Mouse (Mus musculus): ENCODE data around the gene Met.

Met gene

DNA sequence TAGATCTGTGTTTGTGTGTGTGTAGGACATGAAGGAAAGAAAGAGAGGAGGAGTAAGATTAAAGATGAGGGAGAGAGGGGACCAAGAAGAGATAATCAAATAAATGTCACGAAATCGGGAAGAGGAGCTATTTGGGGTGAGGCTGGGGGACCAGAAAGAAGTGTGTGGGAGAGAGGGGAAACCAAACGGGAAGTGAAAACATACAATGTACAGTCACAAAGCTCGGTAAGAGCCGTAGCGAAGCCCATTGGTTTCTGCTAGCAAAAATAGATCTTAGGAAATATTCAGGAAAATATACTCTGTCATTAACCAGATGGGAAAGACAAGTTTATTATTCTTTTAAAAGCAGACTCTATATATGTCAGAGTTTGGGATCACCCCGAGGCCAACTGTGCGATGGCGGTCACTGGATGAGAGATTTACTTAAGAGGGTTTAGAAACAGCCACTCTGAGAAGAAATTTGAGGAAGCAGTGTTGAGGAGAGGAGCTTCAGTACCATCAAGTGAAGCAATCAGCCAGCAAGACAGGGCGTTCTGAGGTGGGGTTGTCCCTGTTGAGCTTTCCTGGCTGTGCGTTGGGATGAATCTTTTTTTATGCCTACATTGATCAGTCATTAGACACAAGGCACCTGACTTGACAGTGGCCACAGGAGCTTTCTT lies 147.9 kb downstream of the Met start:
- no peak for DNase-seq (ENCODE audit: low spot score)

- DNase-seq (ENCODE audit: low spot score), result no peak
Measured at GRCm38 (mm10) chr6:17612652-17613051, 149.1 kb downstream of the Met start.

DNA sequence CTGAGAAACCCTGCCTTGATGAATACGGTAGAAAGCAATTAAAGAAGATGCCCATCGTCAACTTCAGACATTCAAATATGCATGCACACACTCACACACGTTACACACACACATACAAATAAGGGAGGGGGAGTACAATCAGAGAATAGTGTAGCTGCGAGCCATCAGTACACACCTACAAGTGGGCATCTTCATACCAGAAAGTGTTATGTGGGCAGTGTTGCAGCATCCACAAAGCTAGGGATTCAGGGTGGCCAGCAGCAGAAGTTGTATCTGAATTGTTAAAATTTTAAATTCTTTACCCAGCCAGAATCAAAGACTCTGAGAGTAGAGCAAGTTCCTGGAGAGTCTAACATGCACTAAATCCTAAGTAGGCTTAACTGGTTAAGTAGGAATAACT lies 157.2 kb downstream of the Met start:
- DNase-seq (ENCODE audit: low spot score), result no peak

- no peak for DNase-seq (ENCODE audit: low spot score)
Measured at GRCm38 (mm10) chr6:17621436-17621835, 157.8 kb downstream of the Met start.

Measured in ovary, postnatal 36 days (tissue).